Mouse (Mus musculus) embryonic facial prominence, embryonic 10.5 days (tissue): Measurements from ENCODE around the gene Arfrp1. TPM values are rescaled to one million over a fixed set of nuclear protein-coding genes. Genes with fewer than 3 reads are reported as not detected.
A peak's percentile ranks its signal among the peaks of the same experiment; 100 is the strongest.

Experiments used
- DNase-seq: peaks from one replicate; pipeline ENCODE4 v3.0.0-alpha.2; 2017; ENCODE audit warnings: low spot score
- H3K27ac ChIP-seq: fragments of 300-500 bp; sonication (generic); replicated peaks from 2 replicates; pipeline ENCODE4 v1.5.1; 2016; ENCODE audit warnings: mild to moderate bottlenecking
- H3K27me3 ChIP-seq: fragments of 300-500 bp; sonication (generic); replicated peaks from 2 replicates; pipeline ENCODE4 v1.6.1; 2016; ENCODE audit warnings: low read depth, mild to moderate bottlenecking; ENCODE audit not compliant: poor library complexity, severe bottlenecking
- H3K36me3 ChIP-seq: fragments of 300-500 bp; sonication (generic); replicated peaks from 2 replicates; pipeline ENCODE4 v1.6.1; 2016; ENCODE audit warnings: mild to moderate bottlenecking, moderate library complexity
- H3K4me1 ChIP-seq: fragments of 300-500 bp; sonication (generic); 2 replicates; pipeline ENCODE4 v1.6.1; 2016
- H3K4me3 ChIP-seq: fragments of 300-500 bp; sonication (generic); 2 replicates; pipeline ENCODE4 v1.5.1; 2016; ENCODE audit warnings: mild to moderate bottlenecking, moderate library complexity
- H3K9me3 ChIP-seq: fragments of 300-500 bp; sonication (generic); 2 replicates; pipeline ENCODE4 v1.6.1; 2016; ENCODE audit warnings: mild to moderate bottlenecking
- WGBS: fragments of 180-500 bp; shearing (Covaris S2); methylation state at CpG from one replicate; pipeline ENCODE4 v1.1.7; 2016; 5-methylcytosine and 5-hydroxymethylcytosine counted together
- polyA plus RNA-seq: library from polyadenylated mRNA; unstranded; fragments of >200 nt; fragmentation: Nextera tagmentation; extraction: Ambion mirVana; gene quantifications from 2 replicates; pipeline ENCODE4 v1.2.1, GENCODE M21; 2016

The Arfrp1 gene
- polyA plus RNA-seq, 1 experiment from 2014 or later, result 74.4 TPM

- WGBS, result 6% methylated on average over 23 of the region's 23 CpGs
- Histone ChIP-seq H3K9me3 (no peaks in the 10 kb centered on the region), H3K27ac (peak within 1 kb of the TSS; percentile 66), H3K36me3 (no peaks in the 10 kb centered on the region), H3K4me1 (peaks cover 17% of the 10 kb centered on the region), H3K27me3 (peaks cover 68% of the 10 kb centered on the region), H3K4me3 (peak within 1 kb of the TSS; percentile 59)
- DNase-seq, result peak; percentile 86
Measured at GRCm38 (mm10) chr2:181314080-181314810, 51.0 kb downstream of the Arfrp1 start, which contains the start of gene Stmn3. Gene Stmn3 (minus strand): TSS chr2:181314500.

- peaks cover 13% of the 10 kb centered on the region for H3K4me1 ChIP-seq
- WGBS, result 2% methylated on average over 35 of the region's 35 CpGs
- peak overlapping the region; percentile 59 for H3K4me3 ChIP-seq
- H3K9me3 ChIP-seq, result no peaks in the 10 kb centered on the region
- peaks cover 74% of the 10 kb centered on the region for H3K27me3 ChIP-seq
- no peaks in the 10 kb centered on the region for H3K36me3 ChIP-seq
- DNase-seq, result no peak
- peak overlapping the region; percentile 66 for H3K27ac ChIP-seq
Measured at GRCm38 (mm10) chr2:181313344-181314079, 51.7 kb downstream of the Arfrp1 start.

- H3K27me3 ChIP-seq, result peaks cover 80% of the 10 kb centered on the region
- peaks cover 13% of the 10 kb centered on the region for H3K4me1 ChIP-seq
- peak overlapping the region; percentile 66; the same call in 1 of the 2 replicates for H3K27ac ChIP-seq
- peak overlapping the region; percentile 59 for H3K4me3 ChIP-seq
- no peaks in the 10 kb centered on the region for H3K36me3 ChIP-seq
- no peak for DNase-seq
- H3K9me3 ChIP-seq, result no peaks in the 10 kb centered on the region
- 13% methylated on average over 5 of the region's 5 CpGs for WGBS
Measured at GRCm38 (mm10) chr2:181313006-181313343, 52.2 kb downstream of the Arfrp1 start.

- Histone ChIP-seq H3K27me3 (peaks cover 85% of the 10 kb centered on the region), H3K27ac (no peak overlapping the region), H3K4me1 (peaks cover 13% of the 10 kb centered on the region), H3K9me3 (no peaks in the 10 kb centered on the region), H3K4me3 (peak overlapping the region; percentile 59; the same call in 1 of the 2 replicates), H3K36me3 (no peaks in the 10 kb centered on the region)
- no peak for DNase-seq
- 69% methylated on average over 3 of the region's 3 CpGs for WGBS
Measured at GRCm38 (mm10) chr2:181312435-181312834, 52.8 kb downstream of the Arfrp1 start.

Other genes with a start within 250 kb of the Arfrp1 start
- 1.8 and 1.9 TPM in 2 replicates for gene Kcnq2, start 230.1 kb downstream of the Arfrp1 start, polyA plus RNA-seq
- 0.11 TPM in 1 of 2 replicates, not detected in the other for gene Eef1a2, start 208.4 kb downstream of the Arfrp1 start, polyA plus RNA-seq
- 351 and 375 TPM in 2 replicates for gene Ppdpf, start 178.2 kb downstream of the Arfrp1 start, polyA plus RNA-seq
- not detected in 2 replicates for gene Ptk6, start 162.6 kb downstream of the Arfrp1 start, polyA plus RNA-seq
- gene Srms, start 152.2 kb downstream of the Arfrp1 start, polyA plus RNA-seq, result 0.05 and 0.16 TPM in 2 replicates
- 0.25 and 0.26 TPM in 2 replicates for gene Fndc11, start 145.4 kb downstream of the Arfrp1 start, polyA plus RNA-seq
- gene Helz2, start 123.4 kb downstream of the Arfrp1 start, polyA plus RNA-seq, result 1.1 and 1.4 TPM in 2 replicates
- gene Gmeb2, start 77.4 kb downstream of the Arfrp1 start, polyA plus RNA-seq, result 18.7 and 20.2 TPM in 2 replicates
- gene Stmn3, start 50.9 kb downstream of the Arfrp1 start, polyA plus RNA-seq, result 47.9 and 53.7 TPM in 2 replicates
- gene Rtel1, start 45.7 kb downstream of the Arfrp1 start, polyA plus RNA-seq, result 72.4 and 74.1 TPM in 2 replicates
- 46.9 and 51.8 TPM in 2 replicates for gene Zgpat, start 476 bp downstream of the Arfrp1 start, polyA plus RNA-seq
- gene Lime1, start 14.7 kb upstream of the Arfrp1 start, polyA plus RNA-seq, result 25.7 and 30.7 TPM in 2 replicates
- gene Zbtb46, start 94.0 kb upstream of the Arfrp1 start, polyA plus RNA-seq, result 16.4 and 20.1 TPM in 2 replicates
- 0.11 and 0.16 TPM in 2 replicates for gene Abhd16b, start 127.8 kb upstream of the Arfrp1 start, polyA plus RNA-seq
- gene Tpd52l2, start 131.7 kb upstream of the Arfrp1 start, polyA plus RNA-seq, result 173 and 174 TPM in 2 replicates
- 93.3 and 93.4 TPM in 2 replicates for gene Dnajc5, start 155.1 kb upstream of the Arfrp1 start, polyA plus RNA-seq
- gene Uckl1, start 219.5 kb upstream of the Arfrp1 start, polyA plus RNA-seq, result 41.1 and 41.3 TPM in 2 replicates
- gene Prpf6, start 226.5 kb upstream of the Arfrp1 start, polyA plus RNA-seq, result 77.2 and 82.6 TPM in 2 replicates
- 56.0 and 59.1 TPM in 2 replicates for gene Zfp512b, start 227.4 kb upstream of the Arfrp1 start, polyA plus RNA-seq
- 24.9 and 25.5 TPM in 2 replicates for gene Samd10, start 233.8 kb upstream of the Arfrp1 start, polyA plus RNA-seq